Mouse (Mus musculus): Measurements from ENCODE around the gene Akr1cl. TPM values are rescaled to one million over a fixed set of nuclear protein-coding genes. Genes with fewer than 3 reads are reported as not detected.

Akr1cl gene
- polyA plus RNA-seq, 1 experiment from 2014 or later, result 0.33 TPM

DNA sequence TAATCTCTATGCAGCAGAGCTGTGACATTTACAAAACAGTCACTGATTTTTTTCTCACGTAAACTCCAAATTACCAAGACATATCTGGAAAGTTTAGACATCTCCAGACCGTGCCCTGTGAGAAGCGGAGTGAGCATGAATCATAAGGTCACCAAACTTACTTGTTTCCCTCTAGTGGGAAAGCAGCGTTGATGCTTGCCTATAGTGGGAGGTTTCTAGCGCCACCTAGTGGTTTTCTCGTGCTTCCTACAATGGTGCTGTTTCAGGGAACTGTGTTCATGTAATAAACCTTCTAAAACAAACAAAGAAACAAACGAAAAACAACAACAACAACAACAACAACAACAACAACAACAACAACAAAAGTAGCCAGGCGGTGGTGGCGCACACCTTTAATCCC is 22.4 kb downstream of the Akr1cl start:
- WGBS, result 11% methylated on average over 9 of the region's 9 CpGs
- no peak overlapping the region for H3K4me2 ChIP-seq (ENCODE audit: low read depth, low read length)
- H3K36me3 ChIP-seq (ENCODE audit: control insufficient read depth, insufficient read depth, low read length), result no peaks in the 10 kb centered on the region
- no peak overlapping the region for H3K4me3 ChIP-seq (ENCODE audit: low read length)
- no peaks in the 10 kb centered on the region for H3K4me1 ChIP-seq (replicated peaks; ENCODE audit: control insufficient read depth, insufficient read depth, low read length)
- no peak overlapping the region for H3K27ac ChIP-seq (ENCODE audit: low read length)
- ATAC-seq (ENCODE audit: low read depth), result peak; percentile 64; the same call in 1 of the 2 replicates
- no peaks in the 10 kb centered on the region for H3K27me3 ChIP-seq (ENCODE audit: control insufficient read depth, insufficient read depth, low read depth, low read length)
- no peak overlapping the region for H3K9ac ChIP-seq (ENCODE audit: low read length)
- 0 out of 2 replicates have a peak, but pooled peaks cover 2% of the 10 kb centered on the region for H3K9me3 ChIP-seq (ENCODE audit: control insufficient read depth, low read length)

DNA sequence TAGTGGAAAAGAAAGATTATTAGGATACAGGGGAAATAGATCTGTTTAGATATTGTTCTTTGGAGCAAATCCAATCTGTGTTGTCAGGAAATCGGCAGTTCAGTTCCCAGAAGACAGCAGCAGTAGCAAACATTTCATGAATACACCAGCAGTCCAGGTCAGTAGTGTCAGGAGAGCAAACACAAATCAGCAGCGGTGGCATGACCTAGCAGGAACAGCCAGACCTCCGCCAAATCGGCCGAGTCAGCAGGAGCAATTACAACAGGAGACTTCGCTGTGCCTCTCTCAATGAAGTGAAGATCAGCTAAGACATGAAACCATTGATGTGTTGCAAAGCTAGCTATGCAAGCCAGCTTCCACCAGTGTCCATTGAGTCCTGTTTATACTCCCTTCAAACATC is 27.0 kb downstream of the Akr1cl start:
- no peaks in the 10 kb centered on the region for H3K27me3 ChIP-seq (ENCODE audit: control insufficient read depth, insufficient read depth, low read depth, low read length)
- H3K4me1 ChIP-seq (replicated peaks; ENCODE audit: control insufficient read depth, insufficient read depth, low read length), result no peaks in the 10 kb centered on the region
- H3K4me2 ChIP-seq (ENCODE audit: low read depth, low read length), result no peak overlapping the region
- ATAC-seq (ENCODE audit: low read depth), result no peak
- no peak overlapping the region for H3K9ac ChIP-seq (ENCODE audit: low read length)
- H3K36me3 ChIP-seq (ENCODE audit: control insufficient read depth, insufficient read depth, low read length), result no peaks in the 10 kb centered on the region
- no peak overlapping the region for H3K27ac ChIP-seq (ENCODE audit: low read length)
- 0 out of 2 replicates have a peak, but pooled peaks cover 2% of the 10 kb centered on the region for H3K9me3 ChIP-seq (ENCODE audit: control insufficient read depth, low read length)
- 77% methylated on average over 6 of the region's 6 CpGs for WGBS
- H3K4me3 ChIP-seq (ENCODE audit: low read length), result no peak overlapping the region

DNA sequence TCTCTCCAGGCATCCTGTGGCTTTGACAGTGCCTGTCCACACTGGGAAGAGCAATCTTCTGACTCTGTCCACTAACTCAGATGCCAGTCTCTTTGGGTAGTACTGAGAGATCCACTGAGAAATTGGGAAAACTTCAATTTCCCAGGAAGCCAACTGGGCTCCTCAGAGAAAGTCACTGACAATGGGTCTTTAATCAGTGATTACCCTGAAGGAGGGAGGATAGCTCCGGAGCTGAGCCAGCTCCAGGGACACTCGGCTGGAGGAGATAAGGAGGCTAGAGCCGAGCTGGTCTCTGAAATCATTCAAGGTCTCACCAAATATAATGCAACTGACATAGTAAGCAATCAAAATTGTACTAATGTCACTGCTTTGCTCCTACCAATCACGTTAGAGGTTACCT is 28.0 kb downstream of the Akr1cl start:
- Histone ChIP-seq H3K9me3 (ENCODE audit: control insufficient read depth, low read length) (0 out of 2 replicates have a peak, but pooled peaks cover 2% of the 10 kb centered on the region), H3K36me3 (ENCODE audit: control insufficient read depth, insufficient read depth, low read length) (no peaks in the 10 kb centered on the region), H3K9ac (ENCODE audit: low read length) (no peak overlapping the region), H3K27me3 (ENCODE audit: control insufficient read depth, insufficient read depth, low read depth, low read length) (no peaks in the 10 kb centered on the region), H3K4me2 (ENCODE audit: low read depth, low read length) (no peak overlapping the region), H3K4me3 (ENCODE audit: low read length) (no peak overlapping the region), H3K4me1 (replicated peaks; ENCODE audit: control insufficient read depth, insufficient read depth, low read length) (no peaks in the 10 kb centered on the region), H3K27ac (ENCODE audit: low read length) (no peak overlapping the region)
- WGBS, result 50% methylated on average over 4 of the region's 4 CpGs
- ATAC-seq (ENCODE audit: low read depth), result no peak

GRCm38 (mm10) chr1:64993206-64993605 is 39.4 kb downstream of the Akr1cl start:
- no peak overlapping the region for H3K4me2 ChIP-seq (ENCODE audit: low read depth, low read length)
- no peak for ATAC-seq (ENCODE audit: low read depth)
- H3K4me1 ChIP-seq (replicated peaks; ENCODE audit: control insufficient read depth, insufficient read depth, low read length), result no peaks in the 10 kb centered on the region
- H3K9ac ChIP-seq (ENCODE audit: low read length), result no peak overlapping the region
- no peak overlapping the region for H3K4me3 ChIP-seq (ENCODE audit: low read length)
- no peak overlapping the region for H3K27ac ChIP-seq (ENCODE audit: low read length)
- no peaks in the 10 kb centered on the region for H3K9me3 ChIP-seq (ENCODE audit: control insufficient read depth, low read length)
- H3K27me3 ChIP-seq (ENCODE audit: control insufficient read depth, insufficient read depth, low read depth, low read length), result no peaks in the 10 kb centered on the region
- no peaks in the 10 kb centered on the region for H3K36me3 ChIP-seq (ENCODE audit: control insufficient read depth, insufficient read depth, low read length)
- 62% methylated on average over 4 of the region's 4 CpGs for WGBS

- no peaks in the 10 kb centered on the region for H3K27me3 ChIP-seq (ENCODE audit: control insufficient read depth, insufficient read depth, low read depth, low read length)
- no peaks in the 10 kb centered on the region for H3K36me3 ChIP-seq (ENCODE audit: control insufficient read depth, insufficient read depth, low read length)
- H3K9ac ChIP-seq (ENCODE audit: low read length), result no peak overlapping the region
- H3K4me2 ChIP-seq (ENCODE audit: low read depth, low read length), result no peak overlapping the region
- no peak overlapping the region for H3K27ac ChIP-seq (ENCODE audit: low read length)
- H3K9me3 ChIP-seq (ENCODE audit: control insufficient read depth, low read length), result no peaks in the 10 kb centered on the region
- H3K4me1 ChIP-seq (replicated peaks; ENCODE audit: control insufficient read depth, insufficient read depth, low read length), result no peaks in the 10 kb centered on the region
- ATAC-seq (ENCODE audit: low read depth), result no peak
- no peak overlapping the region for H3K4me3 ChIP-seq (ENCODE audit: low read length)
Measured at GRCm38 (mm10) chr1:64988176-64988575, 44.4 kb downstream of the Akr1cl start.

GRCm38 (mm10) chr1:64986120-64986519 is 46.4 kb downstream of the Akr1cl start:
- 40% methylated on average over 7 of the region's 7 CpGs for WGBS
- H3K36me3 ChIP-seq (ENCODE audit: control insufficient read depth, insufficient read depth, low read length), result no peaks in the 10 kb centered on the region
- ATAC-seq (ENCODE audit: low read depth), result no peak
- no peak overlapping the region for H3K9ac ChIP-seq (ENCODE audit: low read length)
- no peak overlapping the region for H3K27ac ChIP-seq (ENCODE audit: low read length)
- no peaks in the 10 kb centered on the region for H3K9me3 ChIP-seq (ENCODE audit: control insufficient read depth, low read length)
- no peak overlapping the region for H3K4me2 ChIP-seq (ENCODE audit: low read depth, low read length)
- H3K4me3 ChIP-seq (ENCODE audit: low read length), result no peak overlapping the region
- no peaks in the 10 kb centered on the region for H3K4me1 ChIP-seq (replicated peaks; ENCODE audit: control insufficient read depth, insufficient read depth, low read length)
- no peaks in the 10 kb centered on the region for H3K27me3 ChIP-seq (ENCODE audit: control insufficient read depth, insufficient read depth, low read depth, low read length)

DNA sequence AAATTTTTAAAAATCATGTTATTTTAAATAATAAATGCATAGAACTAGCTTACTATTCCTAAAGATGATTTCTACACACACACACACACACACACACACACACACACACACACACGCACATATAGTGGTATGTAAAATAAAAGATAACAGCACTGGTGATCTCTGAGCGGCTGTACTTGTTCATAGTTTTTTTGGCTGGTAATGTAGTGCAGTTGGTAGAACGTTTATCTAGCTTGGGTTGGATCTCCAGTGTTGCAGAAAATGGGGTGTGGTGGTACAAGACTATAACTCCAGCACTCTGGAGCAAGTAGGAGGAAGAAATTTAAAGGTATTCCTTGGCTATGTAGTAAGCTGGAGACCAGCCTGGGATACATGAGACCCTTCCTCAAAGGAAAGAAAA is 49.3 kb downstream of the Akr1cl start:
- H3K9me3 ChIP-seq (ENCODE audit: control insufficient read depth, low read length), result no peaks in the 10 kb centered on the region
- no peak overlapping the region for H3K9ac ChIP-seq (ENCODE audit: low read length)
- WGBS, result 68% methylated on average over 3 of the region's 3 CpGs
- H3K4me3 ChIP-seq (ENCODE audit: low read length), result no peak overlapping the region
- no peaks in the 10 kb centered on the region for H3K27me3 ChIP-seq (ENCODE audit: control insufficient read depth, insufficient read depth, low read depth, low read length)
- H3K4me2 ChIP-seq (ENCODE audit: low read depth, low read length), result no peak overlapping the region
- H3K27ac ChIP-seq (ENCODE audit: low read length), result no peak overlapping the region
- H3K4me1 ChIP-seq (replicated peaks; ENCODE audit: control insufficient read depth, insufficient read depth, low read length), result no peaks in the 10 kb centered on the region
- H3K36me3 ChIP-seq (ENCODE audit: control insufficient read depth, insufficient read depth, low read length), result no peaks in the 10 kb centered on the region
- no peak for ATAC-seq (ENCODE audit: low read depth)

GRCm38 (mm10) chr1:64978321-64978799 is 54.2 kb downstream of the Akr1cl start:
- Histone ChIP-seq H3K27ac (ENCODE audit: low read length) (no peak overlapping the region), H3K4me2 (ENCODE audit: low read depth, low read length) (no peak overlapping the region), H3K9me3 (ENCODE audit: control insufficient read depth, low read length) (no peaks in the 10 kb centered on the region), H3K4me3 (ENCODE audit: low read length) (no peak overlapping the region), H3K9ac (ENCODE audit: low read length) (no peak overlapping the region), H3K27me3 (ENCODE audit: control insufficient read depth, insufficient read depth, low read depth, low read length) (no peaks in the 10 kb centered on the region), H3K36me3 (ENCODE audit: control insufficient read depth, insufficient read depth, low read length) (no peaks in the 10 kb centered on the region), H3K4me1 (replicated peaks; ENCODE audit: control insufficient read depth, insufficient read depth, low read length) (no peaks in the 10 kb centered on the region)
- no peak for ATAC-seq (ENCODE audit: low read depth)
- WGBS, result 70% methylated on average over 7 of the region's 7 CpGs

DNA sequence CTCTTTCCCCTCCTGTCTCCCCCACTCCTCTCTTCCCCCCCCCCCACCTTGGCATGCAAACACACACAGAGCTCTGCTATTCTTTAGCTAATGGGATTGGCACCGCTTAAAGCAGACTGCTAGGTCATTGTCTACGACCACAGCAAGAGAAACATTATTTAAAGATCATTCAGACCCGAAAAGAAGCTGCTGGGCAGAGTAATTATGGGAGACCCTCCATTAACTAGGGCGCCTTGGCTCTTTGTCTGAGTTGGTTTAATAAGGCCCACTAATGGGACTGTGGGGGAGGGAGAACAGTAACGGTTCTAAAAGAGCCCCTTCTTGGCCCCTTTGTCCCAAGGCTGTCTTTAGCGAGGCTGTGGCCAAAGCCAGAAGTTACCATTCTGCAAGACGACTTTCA is 57.2 kb downstream of the Akr1cl start:
- ATAC-seq (ENCODE audit: low read depth), result no peak
- H3K27me3 ChIP-seq (ENCODE audit: control insufficient read depth, insufficient read depth, low read depth, low read length), result no peaks in the 10 kb centered on the region
- no peaks in the 10 kb centered on the region for H3K4me1 ChIP-seq (replicated peaks; ENCODE audit: control insufficient read depth, insufficient read depth, low read length)
- H3K9ac ChIP-seq (ENCODE audit: low read length), result no peak overlapping the region
- H3K27ac ChIP-seq (ENCODE audit: low read length), result no peak overlapping the region
- H3K4me2 ChIP-seq (ENCODE audit: low read depth, low read length), result no peak overlapping the region
- 56% methylated on average over 7 of the region's 7 CpGs for WGBS
- no peak overlapping the region for H3K4me3 ChIP-seq (ENCODE audit: low read length)
- H3K36me3 ChIP-seq (ENCODE audit: control insufficient read depth, insufficient read depth, low read length), result no peaks in the 10 kb centered on the region
- H3K9me3 ChIP-seq (ENCODE audit: control insufficient read depth, low read length), result no peaks in the 10 kb centered on the region

DNA sequence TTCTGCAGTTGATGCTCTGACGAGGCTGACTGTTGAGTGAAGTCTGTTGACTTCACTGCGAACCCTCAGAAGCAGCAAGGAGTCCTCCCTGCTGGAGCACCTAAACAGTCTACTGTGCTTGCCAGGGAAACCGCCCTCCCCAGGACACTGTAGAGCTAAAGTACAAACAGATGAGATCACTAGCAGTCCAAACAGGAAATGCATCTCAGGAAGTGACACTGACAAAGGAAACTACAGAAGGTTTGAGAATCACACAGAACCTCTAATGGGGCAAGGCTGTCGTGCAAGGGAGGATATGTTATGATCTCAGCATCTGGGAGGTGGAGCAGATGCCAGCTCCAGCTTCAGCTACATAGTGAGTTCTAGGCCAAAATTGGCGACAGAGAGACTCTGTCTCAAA is 61.9 kb downstream of the Akr1cl start:
- Histone ChIP-seq H3K9me3 (ENCODE audit: control insufficient read depth, low read length) (no peaks in the 10 kb centered on the region), H3K9ac (ENCODE audit: low read length) (no peak overlapping the region), H3K4me2 (ENCODE audit: low read depth, low read length) (no peak overlapping the region), H3K27ac (ENCODE audit: low read length) (no peak overlapping the region), H3K4me1 (replicated peaks; ENCODE audit: control insufficient read depth, insufficient read depth, low read length) (no peaks in the 10 kb centered on the region), H3K4me3 (ENCODE audit: low read length) (no peak overlapping the region), H3K27me3 (ENCODE audit: control insufficient read depth, insufficient read depth, low read depth, low read length) (no peaks in the 10 kb centered on the region), H3K36me3 (ENCODE audit: control insufficient read depth, insufficient read depth, low read length) (no peaks in the 10 kb centered on the region)
- WGBS, result 52% methylated on average over 5 of the region's 5 CpGs
- ATAC-seq (ENCODE audit: low read depth), result no peak

Measured in lung, embryonic 16.5 days (tissue).